17 mouse cellular contexts compared by ENCODE assay signal in genomic region chr11:96808066-96808465, GRCm38 (mm10). TPM values are rescaled to one million over a fixed set of nuclear protein-coding genes. Genes with fewer than 3 reads are reported as not detected.
DNase-seq lines count a peak whose midpoint lies in the region; ATAC-seq and TF ChIP-seq lines count a peak whose summit lies in the region.
"Had no signal": no experiment of that assay in that cellular context is flagged by ENCODE, and none has a peak within 500 bp of the region (broad histone marks: within the 10 kb centered on the region; RNA-seq: fewer than 3 reads in every experiment).

No protein-coding gene starts in this region.

- no peaks in the 10 kb centered on the region for H3K4me1 ChIP-seq in intestine, postnatal 0 days (replicated peaks; ENCODE audit: control insufficient read depth, insufficient read depth, low read length)
- H3K4me1 ChIP-seq in intestine, embryonic 15.5 days (replicated peaks) = no peaks in the 10 kb centered on the region
- H3K4me1 ChIP-seq in neural tube, embryonic 11.5 days (ENCODE audit: control insufficient read depth, insufficient read depth, low read length) = no peaks in the 10 kb centered on the region
- no peaks in the 10 kb centered on the region for H3K4me1 ChIP-seq in neural tube, embryonic 15.5 days
- H3K4me1 ChIP-seq: embryonic facial prominence, embryonic 13.5 days; forebrain, embryonic 12.5 days; lung, embryonic 15.5 days; midbrain, embryonic 13.5 days had no signal

- H3K4me2 ChIP-seq in intestine, postnatal 0 days (replicated peaks; ENCODE audit: low read depth) = no peak overlapping the region
- no peak overlapping the region for H3K4me2 ChIP-seq in intestine, embryonic 15.5 days (replicated peaks)
- H3K4me2 ChIP-seq in neural tube, embryonic 11.5 days (ENCODE audit: low read depth) = no peak overlapping the region
- no peak overlapping the region for H3K4me2 ChIP-seq in neural tube, embryonic 15.5 days
- H3K4me2 ChIP-seq: embryonic facial prominence, embryonic 13.5 days; forebrain, embryonic 12.5 days; lung, embryonic 15.5 days; midbrain, embryonic 13.5 days had no signal

- peak; percentile 48 for TF ChIP-seq CTCF in intestine, postnatal 0 days (IDR thresholded peaks at IDR 0.05; ENCODE audit: low read depth)

- no peak overlapping the region for H3K27ac ChIP-seq in intestine, postnatal 0 days (ENCODE audit: low read depth, low read length)
- no peak overlapping the region for H3K27ac ChIP-seq in intestine, embryonic 15.5 days
- no peak overlapping the region for H3K27ac ChIP-seq in neural tube, embryonic 11.5 days (ENCODE audit: low read depth, low read length)
- H3K27ac ChIP-seq in neural tube, embryonic 15.5 days (replicated peaks) = no peak overlapping the region
- H3K27ac ChIP-seq: embryonic facial prominence, embryonic 13.5 days; forebrain, embryonic 12.5 days; lung, embryonic 15.5 days; midbrain, embryonic 13.5 days had no signal

- no peak overlapping the region for H3K4me3 ChIP-seq in intestine, postnatal 0 days (ENCODE audit: low read depth, low read length)
- H3K4me3 ChIP-seq in intestine, embryonic 15.5 days (replicated peaks) = no peak overlapping the region
- no peak overlapping the region for H3K4me3 ChIP-seq in neural tube, embryonic 11.5 days (ENCODE audit: low read depth, low read length)
- no peak overlapping the region for H3K4me3 ChIP-seq in neural tube, embryonic 15.5 days (replicated peaks)
- H3K4me3 ChIP-seq: embryonic facial prominence, embryonic 13.5 days; forebrain, embryonic 12.5 days; lung, embryonic 15.5 days; midbrain, embryonic 13.5 days had no signal

- H3K27me3 ChIP-seq in intestine, postnatal 0 days (replicated peaks; ENCODE audit: control insufficient read depth, insufficient read depth, low read length) = no peaks in the 10 kb centered on the region
- no peaks in the 10 kb centered on the region for H3K27me3 ChIP-seq in intestine, embryonic 15.5 days (replicated peaks)
- H3K27me3 ChIP-seq in neural tube, embryonic 11.5 days (ENCODE audit: control insufficient read depth, insufficient read depth, low read length) = no peaks in the 10 kb centered on the region
- no peaks in the 10 kb centered on the region for H3K27me3 ChIP-seq in neural tube, embryonic 15.5 days (replicated peaks)
- no peaks in the 10 kb centered on the region for H3K27me3 ChIP-seq in splenic B cell, adult 2 months (ENCODE audit: control insufficient read depth, insufficient read depth, low read length, poor library complexity, severe bottlenecking)
- H3K27me3 ChIP-seq: embryonic facial prominence, embryonic 13.5 days; forebrain, embryonic 12.5 days; lung, embryonic 15.5 days; midbrain, embryonic 13.5 days had no signal

- H3K36me3 ChIP-seq in intestine, postnatal 0 days (ENCODE audit: control insufficient read depth, insufficient read depth) = peaks cover 68% of the 10 kb centered on the region
- H3K36me3 ChIP-seq in intestine, embryonic 15.5 days = peaks cover 37% of the 10 kb centered on the region
- H3K36me3 ChIP-seq in neural tube, embryonic 11.5 days (ENCODE audit: control insufficient read depth, insufficient read depth, low read length) = peaks cover 25% of the 10 kb centered on the region
- peaks cover 84% of the 10 kb centered on the region for H3K36me3 ChIP-seq in neural tube, embryonic 15.5 days
- peaks cover 5% of the 10 kb centered on the region; the same call in 1 of the 2 replicates for H3K36me3 ChIP-seq in splenic B cell, adult 2 months (ENCODE audit: control insufficient read depth, insufficient read depth, low read length, poor library complexity, severe bottlenecking)

- WGBS in intestine, postnatal 0 days = 57% methylated on average over 1 of the region's 1 CpGs
- 57% methylated on average over 1 of the region's 1 CpGs for WGBS in intestine, embryonic 15.5 days
- 79% methylated on average over 1 of the region's 1 CpGs for WGBS in neural tube, embryonic 11.5 days
- 61% methylated on average over 1 of the region's 1 CpGs for WGBS in neural tube, embryonic 15.5 days

- no peaks in the 10 kb centered on the region for H3K9me3 ChIP-seq in intestine, postnatal 0 days (ENCODE audit: control insufficient read depth)
- H3K9me3 ChIP-seq in intestine, embryonic 15.5 days = no peaks in the 10 kb centered on the region
- H3K9me3 ChIP-seq in neural tube, embryonic 11.5 days (ENCODE audit: control insufficient read depth, low read length) = no peaks in the 10 kb centered on the region
- H3K9me3 ChIP-seq in neural tube, embryonic 15.5 days (replicated peaks) = no peaks in the 10 kb centered on the region
- H3K9me3 ChIP-seq: embryonic facial prominence, embryonic 13.5 days; forebrain, embryonic 12.5 days; lung, embryonic 15.5 days; midbrain, embryonic 13.5 days had no signal

- ATAC-seq in intestine, postnatal 0 days = no peak
- no peak for ATAC-seq in intestine, embryonic 15.5 days
- ATAC-seq in neural tube, embryonic 11.5 days (ENCODE audit: insufficient read depth, low FRiP score, low TSS enrichment) = no peak
- ATAC-seq in neural tube, embryonic 15.5 days (ENCODE audit: low FRiP score) = no peak; the same call in 1 of the 2 replicates
- ATAC-seq: intestine, embryonic 16.5 days; midbrain, embryonic 13.5 days had no signal

- DNase-seq in neural tube, embryonic 11.5 days (ENCODE audit: low spot score) = peak; percentile 9
- DNase-seq in ZHBTc4 (ENCODE audit: low read depth, low spot score) = peak; percentile 71
- peak; percentile 26 for DNase-seq in splenic B cell, adult 2 months (ENCODE audit: low read depth, low spot score)
- DNase-seq in testis, postnatal 14 days (ENCODE audit: low spot score) = no peak
- no peak for DNase-seq in urinary bladder, postnatal 4 days (ENCODE audit: low spot score in 2 of 2)
- DNase-seq: adrenal gland, postnatal 14 days; cerebellum, adult 11-12 months; heart, postnatal 14 days; thymus, adult 18-20 months had no signal

- no peak overlapping the region for H3K9ac ChIP-seq in intestine, postnatal 0 days (ENCODE audit: low read depth, low read length)
- H3K9ac ChIP-seq in intestine, embryonic 15.5 days = no peak overlapping the region
- H3K9ac ChIP-seq in neural tube, embryonic 11.5 days (ENCODE audit: low read length) = no peak overlapping the region
- no peak overlapping the region for H3K9ac ChIP-seq in neural tube, embryonic 15.5 days (replicated peaks)
- H3K9ac ChIP-seq: embryonic facial prominence, embryonic 13.5 days; forebrain, embryonic 12.5 days; lung, embryonic 15.5 days; midbrain, embryonic 13.5 days had no signal

RNA-seq across cellular contexts. Expression of gene Cbx1, which starts 19.1 kb away (rescaled TPM):
- 39.3 and 41.6 TPM in 2 replicates for polyA plus RNA-seq in intestine, postnatal 0 days (2015; fragmentation: Nextera tagmentation; extraction: Ambion mirVana)
- 92.8 and 101 TPM in 2 replicates for polyA plus RNA-seq in intestine, embryonic 15.5 days (2015; fragmentation: Nextera tagmentation; extraction: Ambion mirVana)
- 133 and 135 TPM in 2 replicates for polyA plus RNA-seq in neural tube, embryonic 11.5 days (2014; fragmentation: Nextera tagmentation; extraction: Ambion mirVana)
- 60.9 and 69.5 TPM in 2 replicates for polyA plus RNA-seq in neural tube, embryonic 15.5 days (2015; fragmentation: Nextera tagmentation; extraction: Ambion mirVana)

RNA-seq across cellular contexts. Expression of gene Nfe2l1, which starts 21.7 kb away (rescaled TPM):
- polyA plus RNA-seq in intestine, postnatal 0 days (2015; fragmentation: Nextera tagmentation; extraction: Ambion mirVana) = 31.6 and 35.0 TPM in 2 replicates
- polyA plus RNA-seq in intestine, embryonic 15.5 days (2015; fragmentation: Nextera tagmentation; extraction: Ambion mirVana) = 50.4 and 52.6 TPM in 2 replicates
- polyA plus RNA-seq in neural tube, embryonic 11.5 days (2014; fragmentation: Nextera tagmentation; extraction: Ambion mirVana) = 45.4 and 46.8 TPM in 2 replicates
- 71.8 and 78.2 TPM in 2 replicates for polyA plus RNA-seq in neural tube, embryonic 15.5 days (2015; fragmentation: Nextera tagmentation; extraction: Ambion mirVana)

RNA-seq across cellular contexts. Expression of gene Snx11, which starts 30.7 kb away (rescaled TPM):
- polyA plus RNA-seq in intestine, postnatal 0 days (2015; fragmentation: Nextera tagmentation; extraction: Ambion mirVana) = 12.0 and 15.0 TPM in 2 replicates
- polyA plus RNA-seq in intestine, embryonic 15.5 days (2015; fragmentation: Nextera tagmentation; extraction: Ambion mirVana) = 14.4 and 14.6 TPM in 2 replicates
- 19.9 and 20.9 TPM in 2 replicates for polyA plus RNA-seq in neural tube, embryonic 11.5 days (2014; fragmentation: Nextera tagmentation; extraction: Ambion mirVana)
- 70.4 and 81.7 TPM in 2 replicates for polyA plus RNA-seq in neural tube, embryonic 15.5 days (2015; fragmentation: Nextera tagmentation; extraction: Ambion mirVana)

RNA-seq across cellular contexts. Expression of gene Copz2, which starts 41.6 kb away (rescaled TPM):
- 46.8 and 47.6 TPM in 2 replicates for polyA plus RNA-seq in intestine, postnatal 0 days (2015; fragmentation: Nextera tagmentation; extraction: Ambion mirVana)
- polyA plus RNA-seq in intestine, embryonic 15.5 days (2015; fragmentation: Nextera tagmentation; extraction: Ambion mirVana) = 93.5 and 94.6 TPM in 2 replicates
- polyA plus RNA-seq in neural tube, embryonic 11.5 days (2014; fragmentation: Nextera tagmentation; extraction: Ambion mirVana) = 44.8 and 46.5 TPM in 2 replicates
- polyA plus RNA-seq in neural tube, embryonic 15.5 days (2015; fragmentation: Nextera tagmentation; extraction: Ambion mirVana) = 29.2 and 42.0 TPM in 2 replicates

Comparison
In these comparisons a context has a peak if more than half of its experiments do, and no peak if none do; other contexts are left out.
1. DNase-seq: peak in neural tube, embryonic 11.5 days (single experiment), ZHBTc4 (single experiment) and splenic B cell, adult 2 months (single experiment); none in testis, postnatal 14 days (single experiment) and urinary bladder, postnatal 4 days (0 of 2).